Mouse (Mus musculus) limb, embryonic 11.5 days (tissue): ENCODE data around the gene Slc1a1. TPM values are rescaled to one million over a fixed set of nuclear protein-coding genes. Genes with fewer than 3 reads are reported as not detected.

Experiments used
- polyA plus RNA-seq: library from polyadenylated mRNA; unstranded; fragments of >200 nt; fragmentation: Nextera tagmentation; extraction: Ambion mirVana; gene quantifications from 2 replicates; pipeline ENCODE4 v1.2.1, GENCODE M21; 2014

The Slc1a1 gene
- polyA plus RNA-seq, 1 experiment from 2014 or later, result 0.36 TPM

Other genes with a start within 250 kb of the Slc1a1 start
- 2.7 and 3.2 TPM in 2 replicates for gene Glis3, start 155.0 kb upstream of the Slc1a1 start, polyA plus RNA-seq
- 5.2 and 7.3 TPM in 2 replicates for gene Plpp6, start 128.9 kb downstream of the Slc1a1 start, polyA plus RNA-seq
- gene 4430402I18Rik, start 132.8 kb downstream of the Slc1a1 start, polyA plus RNA-seq, result 0.11 and 0.37 TPM in 2 replicates
- 43.9 and 49.9 TPM in 2 replicates for gene Cdc37l1, start 155.3 kb downstream of the Slc1a1 start, polyA plus RNA-seq
- gene Ak3, start 212.9 kb downstream of the Slc1a1 start, polyA plus RNA-seq, result 87.3 and 87.8 TPM in 2 replicates